Mouse (Mus musculus) CD4-positive helper T cell, adult 2 months (primary cell): ENCODE data around the gene Slc37a1.
"Not testable (repeated sequence)": the region's sequence is repeated elsewhere in the genome, so short reads cannot be mapped to it uniquely, and the experiment has no call there.

Source experiments
- DNase-seq: peaks from one replicate; pipeline ENCODE4 v3.0.0-alpha.2; 2012; ENCODE audit warnings: low read depth, missing footprints, low spot score

Gene Slc37a1

GRCm38 (mm10) chr17:31349388-31349787, 62.8 kb downstream of the Slc37a1 start:
- DNase-seq = no peak

GRCm38 (mm10) chr17:31351984-31352383, 65.4 kb downstream of the Slc37a1 start:
- DNase-seq = no peak

- no peak for DNase-seq
Observed at GRCm38 (mm10) chr17:31353255-31353654, 66.7 kb downstream of the Slc37a1 start.

GRCm38 (mm10) chr17:31354684-31355083, 68.1 kb downstream of the Slc37a1 start:
- DNase-seq = not testable (repeated sequence)

DNA sequence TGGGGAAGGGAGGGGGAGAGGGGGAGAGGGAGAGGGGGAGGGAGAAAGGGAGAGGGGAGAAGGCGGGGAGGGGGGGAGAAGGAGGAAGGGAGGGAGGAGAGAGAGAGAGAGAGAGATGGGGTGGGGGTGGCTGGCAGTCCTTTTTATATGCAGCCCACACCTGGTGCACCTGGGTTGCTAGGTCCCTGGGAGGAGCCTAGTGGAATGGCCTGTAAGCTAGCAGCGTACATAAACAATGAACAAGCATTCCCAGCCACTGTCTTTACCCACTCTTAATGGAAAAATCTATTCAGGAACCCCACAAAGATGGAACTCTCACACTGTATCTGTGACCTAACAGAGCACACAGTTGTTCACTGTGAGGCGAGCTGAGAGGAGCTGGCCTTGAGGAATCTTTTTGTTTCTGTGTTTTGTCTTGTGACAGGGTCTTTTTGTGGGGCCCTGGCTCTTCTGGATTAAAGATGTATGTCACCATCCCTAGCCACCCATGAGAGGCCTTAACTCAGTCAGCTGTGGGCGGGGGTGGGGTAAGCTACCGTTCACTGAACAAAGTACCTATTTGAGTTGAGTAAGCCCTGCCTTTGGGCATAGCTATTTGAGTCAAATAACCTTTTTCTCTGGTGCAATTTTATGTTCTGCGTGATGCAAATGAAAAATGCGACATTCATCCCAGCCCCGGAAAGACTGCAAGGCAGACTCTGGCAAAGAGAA, 69.4 kb downstream of the Slc37a1 start:
- DNase-seq = no peak

DNA sequence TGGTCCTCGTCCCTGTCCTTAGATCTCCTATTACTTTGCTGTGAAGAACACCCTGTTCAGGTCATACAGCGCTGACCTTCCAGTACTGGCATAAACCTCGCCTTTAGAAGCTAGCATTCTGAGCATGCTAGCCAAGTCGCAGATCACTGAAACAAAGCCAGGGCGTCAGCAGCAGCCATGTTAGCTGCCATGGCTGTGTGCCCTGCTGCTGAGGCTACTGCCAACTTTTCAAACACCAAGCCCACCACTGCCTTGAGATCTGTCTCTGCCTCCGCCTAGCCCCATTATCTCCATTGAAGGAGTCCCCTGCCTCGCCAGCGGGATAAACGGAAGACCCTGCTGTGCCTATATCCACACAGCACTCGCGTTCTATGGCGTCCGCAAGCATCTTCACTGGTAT, 74.0 kb downstream of the Slc37a1 start:
- DNase-seq = no peak

DNA sequence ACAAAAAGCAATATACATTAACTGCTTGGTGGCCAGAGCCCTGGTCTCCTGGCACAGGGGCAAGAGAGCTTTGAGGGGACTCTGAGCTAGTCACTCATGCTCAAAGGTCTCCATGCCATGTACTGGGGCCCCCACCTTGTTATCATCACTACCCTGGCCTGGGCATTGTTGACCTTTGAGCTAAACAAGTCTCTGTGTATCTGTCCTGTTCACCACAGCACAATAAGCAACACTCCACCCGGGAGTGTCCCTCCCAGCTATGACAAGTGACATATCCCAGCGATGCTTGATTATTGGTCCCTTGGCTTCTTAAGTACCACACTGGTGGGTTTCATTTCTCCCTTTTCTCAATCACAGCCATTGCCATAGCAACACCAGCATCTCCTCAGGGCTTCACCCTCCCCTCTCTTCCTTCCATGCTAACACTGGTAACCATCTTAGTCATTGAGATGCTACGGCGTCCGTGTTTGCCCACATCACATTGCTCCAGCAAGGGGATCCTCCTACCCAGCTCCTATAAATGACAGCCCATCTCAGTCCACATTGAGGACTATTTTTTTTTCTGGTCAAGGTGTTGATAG, 79.1 kb downstream of the Slc37a1 start:
- DNase-seq = no peak

DNA sequence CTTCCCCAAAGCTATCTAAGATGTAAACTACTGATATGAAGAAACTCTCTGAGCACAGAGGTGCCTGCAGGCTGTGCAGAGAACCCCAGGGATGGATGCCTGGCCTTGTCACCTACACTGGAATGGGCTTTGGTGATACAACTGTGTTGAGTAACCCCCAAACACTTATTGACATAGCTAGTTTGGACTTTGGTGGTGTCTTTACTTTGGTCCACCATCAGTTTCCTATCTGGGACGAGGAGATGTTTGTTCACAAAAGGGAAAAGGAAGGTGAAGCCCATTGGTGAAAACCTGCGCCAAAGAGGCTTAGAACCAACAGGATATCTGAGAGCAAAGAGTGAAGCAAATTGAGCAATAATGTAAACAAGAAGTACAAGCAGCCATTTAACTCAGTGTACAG, 83.6 kb downstream of the Slc37a1 start:
- no peak for DNase-seq

DNA sequence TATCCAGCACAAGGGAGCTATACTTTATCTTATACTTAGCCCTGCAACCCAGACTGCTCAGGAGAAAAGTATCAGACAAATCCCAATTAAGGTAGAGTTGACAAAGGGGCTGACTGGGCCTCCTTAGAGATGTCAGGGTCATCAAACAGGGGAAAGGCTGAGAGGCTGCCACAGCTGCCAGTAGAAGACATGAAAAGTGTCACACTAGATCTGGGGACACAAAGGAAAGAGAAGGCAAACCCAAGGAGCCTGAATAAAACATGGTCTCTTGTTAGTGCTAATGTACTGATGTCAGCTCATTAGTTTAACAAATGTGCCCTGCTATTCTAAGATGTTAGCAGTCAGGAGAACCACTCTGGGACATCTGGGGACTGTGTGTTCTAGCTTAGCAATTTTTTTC, 84.3 kb downstream of the Slc37a1 start:
- no peak for DNase-seq

GRCm38 (mm10) chr17:31377961-31378360, 91.4 kb downstream of the Slc37a1 start:
- peak; percentile 49 for DNase-seq

DNA sequence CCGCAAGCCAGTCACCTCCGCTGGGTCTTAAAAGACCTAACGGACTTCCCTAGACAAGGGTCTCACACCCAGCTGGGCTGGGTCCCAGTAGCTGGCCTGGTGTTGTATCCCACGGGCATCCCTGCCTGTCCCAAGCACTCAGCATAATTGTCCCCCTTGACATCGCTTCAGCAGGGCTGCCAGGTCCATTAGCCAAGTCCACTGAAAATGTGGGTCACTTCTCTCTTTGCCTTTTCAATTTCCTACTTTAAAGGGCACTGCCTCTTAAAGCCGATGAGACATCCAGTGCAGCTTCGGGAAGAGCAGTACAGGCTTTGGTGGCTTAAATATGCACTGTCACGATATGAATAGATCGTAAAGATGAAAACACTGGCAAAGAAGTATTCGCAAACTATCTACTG, 91.8 kb downstream of the Slc37a1 start:
- DNase-seq = no peak

DNA sequence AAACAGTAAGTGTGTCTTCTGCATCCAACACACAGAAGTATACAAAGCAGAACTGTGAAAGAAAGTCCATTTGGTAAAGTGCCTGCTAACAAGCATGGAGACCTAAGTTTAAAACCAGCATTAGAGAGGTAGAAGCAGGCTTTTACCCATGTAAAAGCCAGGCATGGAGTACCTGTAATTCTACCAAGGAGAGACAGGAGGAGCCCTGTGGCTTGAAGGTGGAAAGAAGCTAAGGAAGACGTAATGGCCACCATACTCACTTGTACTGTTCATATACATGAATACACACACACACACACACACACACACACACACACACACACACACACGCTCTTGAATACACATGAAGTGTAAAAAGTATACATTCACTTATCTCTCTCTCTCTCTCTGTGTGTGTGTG, 92.5 kb downstream of the Slc37a1 start:
- no peak for DNase-seq

- no peak for DNase-seq
Observed at GRCm38 (mm10) chr17:31379863-31380262, 93.3 kb downstream of the Slc37a1 start.

DNA sequence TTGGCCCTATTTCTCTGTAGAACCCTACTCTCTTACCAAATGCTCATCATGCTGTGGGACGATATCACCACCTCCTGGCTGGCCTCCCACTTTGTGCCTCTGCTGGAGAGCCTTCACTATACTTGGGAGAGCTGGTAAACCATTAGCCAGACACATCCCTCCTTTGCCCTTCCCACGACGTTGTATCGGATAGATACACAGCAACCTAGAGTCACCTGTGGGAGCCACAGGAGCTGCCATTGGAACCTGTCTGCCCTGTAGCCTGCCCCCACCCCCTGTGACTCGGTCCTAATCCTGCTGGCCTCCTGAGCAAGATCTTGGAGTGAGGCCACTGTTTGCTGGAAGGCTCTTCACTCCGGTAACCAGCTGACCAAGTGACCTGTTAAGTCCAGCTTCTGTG, 96.7 kb downstream of the Slc37a1 start:
- DNase-seq = no peak

DNA sequence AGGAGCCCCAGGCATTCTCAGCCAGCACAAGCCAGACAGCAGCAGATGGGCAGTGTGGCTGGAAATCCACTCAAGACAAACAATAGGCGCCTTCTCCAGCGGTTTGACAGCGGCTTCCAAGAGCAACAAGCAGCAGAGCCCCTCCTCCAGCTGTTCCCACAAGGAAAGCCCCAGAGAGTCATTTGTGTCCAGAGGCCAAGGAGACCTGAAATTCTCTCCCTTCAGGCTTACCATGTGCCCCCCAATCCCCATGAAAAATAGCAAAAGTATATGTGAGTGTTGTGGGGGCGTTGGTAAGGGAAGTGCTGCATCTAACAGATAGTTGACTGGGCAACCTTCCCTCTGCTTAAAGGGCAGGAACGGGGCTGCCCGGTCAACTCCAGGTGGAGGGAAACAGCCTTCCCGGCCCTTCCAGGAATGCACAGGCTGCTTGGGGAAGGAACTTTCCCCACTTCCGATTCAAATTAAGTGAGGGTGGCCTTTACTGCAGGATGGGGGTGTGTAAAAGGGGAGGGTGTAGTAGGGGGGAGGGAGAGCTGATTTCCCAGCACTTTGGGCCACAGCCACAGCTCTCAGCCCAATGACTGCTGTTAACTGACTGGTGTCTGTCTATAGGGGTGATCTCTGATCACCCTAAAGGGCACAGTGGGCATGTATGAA, 98.5 kb downstream of the Slc37a1 start:
- no peak for DNase-seq

- peak; percentile 41 for DNase-seq
Observed at GRCm38 (mm10) chr17:31385671-31386665, 99.4 kb downstream of the Slc37a1 start, which contains the start of gene Pde9a. Gene Pde9a (plus strand): TSS chr17:31386210.

DNA sequence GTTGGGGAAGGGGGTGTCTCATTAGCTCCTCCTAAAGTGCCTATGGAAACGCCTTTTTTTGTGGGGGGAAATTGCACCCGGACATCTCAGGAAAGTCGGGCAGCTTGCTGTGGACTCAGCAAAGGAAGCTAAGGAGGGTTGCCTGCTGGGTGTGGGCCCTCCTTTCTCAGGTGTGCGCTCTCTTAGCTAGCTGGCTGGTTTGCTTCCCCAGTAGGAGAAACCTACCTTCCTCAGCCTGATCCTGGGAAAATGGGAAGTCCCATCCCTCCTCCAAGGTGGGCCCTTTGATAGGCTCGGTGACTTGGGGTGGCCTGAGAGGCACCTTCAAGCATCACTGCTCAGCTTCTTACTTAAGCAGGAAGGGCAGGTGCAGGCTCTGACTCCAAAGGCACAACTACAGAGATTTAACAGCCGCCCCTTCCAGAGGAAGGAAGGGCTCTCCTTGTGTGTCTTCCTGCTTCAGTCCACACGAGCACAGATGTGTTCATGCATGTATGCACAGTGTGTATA, 100.2 kb downstream of the Slc37a1 start:
- DNase-seq = no peak

DNA sequence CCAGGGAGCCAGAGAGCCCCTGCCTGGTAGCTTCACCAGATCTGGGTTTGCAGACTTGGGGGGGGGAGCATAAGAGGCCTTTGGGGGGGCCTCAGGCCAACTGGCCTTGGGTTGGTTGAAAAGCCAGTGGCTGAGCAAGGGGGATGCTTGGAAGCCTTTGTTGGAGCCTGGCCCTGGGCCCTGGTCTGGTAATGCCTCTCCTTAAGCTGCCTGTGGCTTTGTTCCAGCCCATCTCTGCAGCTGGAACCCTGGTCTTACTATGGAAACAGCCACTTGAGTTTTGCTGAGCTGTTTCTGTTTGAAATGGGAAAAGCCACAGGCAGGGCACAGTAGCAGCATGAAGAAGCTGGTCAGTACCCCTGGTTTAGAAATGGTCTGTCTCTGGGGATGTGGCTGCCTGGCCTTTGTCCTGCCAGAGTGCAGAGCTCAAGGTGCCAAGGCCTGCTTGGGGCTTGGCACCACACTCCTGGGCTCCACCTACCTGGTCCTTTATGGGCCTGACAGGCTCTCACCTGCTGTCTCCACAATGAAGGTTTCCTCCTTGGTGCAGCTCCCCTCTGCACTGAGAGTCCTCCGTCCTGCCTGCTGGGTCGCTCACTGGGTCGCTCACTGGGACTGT, 102.9 kb downstream of the Slc37a1 start:
- no peak for DNase-seq

- no peak for DNase-seq
Observed at GRCm38 (mm10) chr17:31391462-31391861, 104.9 kb downstream of the Slc37a1 start.

GRCm38 (mm10) chr17:31392041-31392440, 105.4 kb downstream of the Slc37a1 start:
- DNase-seq = no peak

- no peak for DNase-seq
Observed at GRCm38 (mm10) chr17:31393811-31394210, 107.2 kb downstream of the Slc37a1 start.
